Mouse (Mus musculus): ENCODE data around the gene Pdgfc.

The Pdgfc gene

DNA sequence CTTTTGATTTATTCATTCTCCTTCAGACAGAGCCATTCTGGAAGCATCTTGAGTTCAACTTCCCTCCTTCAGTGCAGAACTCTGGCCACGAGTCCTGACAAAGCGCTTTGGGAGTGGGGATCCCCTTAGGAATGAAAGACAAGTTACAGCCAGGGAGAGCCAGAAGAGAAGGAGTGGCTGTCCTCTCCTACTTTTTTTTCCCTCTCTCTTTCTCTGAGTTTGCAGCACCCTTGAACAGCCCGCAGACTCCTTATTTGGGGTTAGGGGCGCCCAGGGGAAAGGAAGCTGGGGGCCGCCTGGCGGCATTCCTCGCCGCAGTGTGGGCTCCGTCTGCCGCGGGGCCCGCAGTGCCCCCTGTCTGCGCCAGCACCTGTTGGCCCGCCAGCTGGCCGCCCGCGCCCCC is at the start of gene Pdgfc:
TSS of gene Pdgfc (plus strand) at position 266 of the 403 bp plus-strand sequence.
- no peak for DNase-seq (ENCODE audit: low read depth)

DNA sequence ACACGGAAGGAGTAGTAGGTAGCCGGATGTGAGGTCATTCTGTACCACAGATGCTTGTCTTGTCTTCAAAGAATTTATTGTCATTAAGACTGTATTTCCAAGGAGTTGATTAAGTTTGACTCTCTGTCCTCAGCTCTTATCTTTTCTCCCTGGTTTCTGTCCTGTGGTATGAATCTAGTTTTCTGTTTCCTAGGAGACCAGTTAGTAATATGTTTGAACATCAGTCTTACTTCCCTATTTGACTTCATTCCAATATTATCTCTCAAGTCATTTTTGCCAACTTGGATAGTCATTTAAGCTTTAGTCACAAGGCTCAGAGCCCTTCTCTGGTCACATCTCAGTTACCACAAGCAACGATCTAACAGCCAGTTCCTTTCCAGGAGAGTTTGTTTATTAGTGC is 27.0 kb upstream of the Pdgfc start:
- no peak for DNase-seq (ENCODE audit: low read depth)

DNA sequence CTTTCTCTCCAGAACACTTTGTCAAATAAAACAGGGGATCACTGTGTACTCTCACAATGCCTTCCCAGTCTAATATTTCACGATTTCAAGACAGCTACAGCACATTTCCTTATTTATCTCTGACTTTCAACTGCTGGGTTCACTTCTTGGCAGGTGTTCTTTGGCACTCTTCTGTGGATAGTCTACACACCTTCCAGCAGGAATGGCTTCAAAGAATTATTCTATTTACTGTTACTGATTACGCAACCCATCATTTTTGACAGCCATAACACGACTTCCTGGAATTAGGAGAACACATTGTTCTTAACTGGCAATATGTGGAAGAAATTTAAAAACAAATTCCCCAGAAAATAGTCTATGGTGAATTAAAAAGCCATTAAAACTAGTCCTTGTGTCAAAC is 26.3 kb upstream of the Pdgfc start:
- DNase-seq (ENCODE audit: low read depth): no peak

DNA sequence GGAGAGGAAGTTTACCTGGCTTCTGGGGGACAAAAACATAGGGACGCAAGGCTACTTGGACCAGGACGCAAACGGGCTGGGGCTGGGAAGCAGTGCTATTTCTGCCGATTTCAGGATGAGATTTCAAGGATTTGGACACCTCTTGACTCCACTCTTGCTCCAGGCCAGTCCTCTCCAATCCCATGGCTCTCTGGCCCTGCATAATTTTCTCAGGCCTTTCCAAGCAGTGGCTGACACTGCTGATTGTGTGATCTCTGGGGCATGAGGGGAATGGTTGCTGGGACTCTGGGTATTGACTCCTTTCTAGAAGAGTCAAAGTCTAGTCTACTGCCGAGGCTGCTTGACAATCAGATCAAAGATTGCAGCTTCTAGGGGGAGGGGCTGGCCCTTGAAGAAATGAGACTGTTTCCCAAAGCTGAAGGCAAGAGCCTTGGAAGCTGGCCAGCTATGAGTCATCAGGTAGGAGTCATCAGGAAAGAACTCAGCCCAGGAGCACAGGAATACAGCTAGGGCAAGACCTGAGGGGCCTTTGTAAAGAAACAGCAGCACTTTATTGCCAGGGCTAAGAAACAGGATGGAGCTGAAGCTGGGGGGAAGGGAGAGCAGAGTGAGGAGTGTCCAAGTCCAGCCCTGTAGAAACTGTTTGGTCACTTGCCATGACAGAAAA is 18.7 kb upstream of the Pdgfc start:
- no peak for DNase-seq (ENCODE audit: low read depth)

DNA sequence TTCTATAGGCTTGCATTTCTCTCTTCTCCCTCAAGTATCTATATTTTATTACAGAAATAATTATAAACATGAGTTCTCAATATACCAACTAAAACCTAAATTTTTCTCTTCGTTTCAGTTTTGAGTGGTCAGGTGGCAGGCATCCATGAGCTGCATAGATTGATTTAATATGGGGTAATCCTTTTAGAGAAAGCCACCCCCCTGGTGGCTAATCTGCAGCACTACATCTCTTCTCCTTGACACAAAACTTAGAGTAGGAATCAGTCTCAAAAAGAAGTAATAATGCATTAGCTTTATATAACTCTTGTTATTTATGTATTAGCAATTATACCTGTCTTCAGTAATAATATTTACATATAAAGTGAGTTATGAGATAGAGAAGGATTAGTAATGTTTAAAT is 16.2 kb upstream of the Pdgfc start:
- no peak for DNase-seq (ENCODE audit: low read depth)

DNA sequence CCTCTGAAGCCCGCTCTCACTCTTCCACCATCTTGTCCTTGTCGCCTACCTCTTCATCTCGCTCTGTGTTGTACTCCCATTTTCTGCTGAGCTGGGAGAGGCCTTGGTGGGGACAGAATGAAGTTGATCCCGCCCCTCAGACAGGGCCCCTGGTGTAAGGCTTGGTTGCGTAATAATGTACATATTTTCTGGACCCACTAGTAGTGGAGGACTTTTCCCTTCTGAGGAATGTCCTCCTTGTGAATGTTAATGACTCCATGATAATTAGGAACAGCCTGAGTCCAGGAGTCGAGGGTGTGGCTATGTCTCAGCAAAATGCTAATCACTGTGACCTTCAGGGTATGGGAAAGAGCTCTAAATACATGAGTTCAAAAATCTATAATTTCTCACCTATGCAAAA is 14.4 kb upstream of the Pdgfc start:
- DNase-seq (ENCODE audit: low read depth): no peak

DNA sequence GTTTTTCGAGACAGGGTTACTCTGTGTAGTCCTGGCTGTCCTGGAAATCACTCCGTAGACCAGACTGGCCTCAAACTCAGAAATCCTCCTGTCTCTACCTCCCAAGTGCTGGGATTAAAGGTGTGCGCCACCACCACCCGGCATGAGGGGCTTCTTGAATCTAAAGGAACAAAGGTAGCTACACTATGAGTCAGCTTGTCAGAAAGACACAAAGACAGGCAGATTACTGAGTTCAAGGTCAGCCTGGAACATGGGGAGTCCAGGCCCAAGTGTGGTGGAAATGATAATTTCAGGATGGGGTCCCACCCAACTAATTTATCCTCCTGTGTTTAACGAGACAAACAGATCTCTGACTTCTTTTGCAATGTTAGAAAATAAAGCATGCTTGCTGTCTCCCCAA is 13.9 kb upstream of the Pdgfc start:
- DNase-seq (ENCODE audit: low read depth): no peak

DNA sequence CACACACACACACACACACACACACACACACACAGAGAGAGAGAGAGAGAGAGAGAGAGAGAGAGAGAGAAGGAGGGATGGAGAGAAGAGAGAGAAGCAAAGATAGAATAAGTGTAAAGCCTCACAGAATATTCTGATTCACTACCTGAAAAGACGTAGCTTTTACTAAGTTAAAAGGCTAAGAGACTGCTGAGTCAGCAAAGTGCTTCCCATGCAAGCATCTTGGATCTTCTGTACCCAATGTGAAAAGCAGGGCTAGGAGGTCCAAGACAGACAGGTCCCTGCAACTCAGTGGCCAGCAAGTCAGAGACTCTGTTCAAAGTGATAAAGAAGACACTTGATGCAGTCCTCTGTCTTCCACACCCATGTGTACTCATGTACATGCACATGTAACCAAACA is 13.4 kb upstream of the Pdgfc start:
- DNase-seq (ENCODE audit: low read depth): no peak

DNA sequence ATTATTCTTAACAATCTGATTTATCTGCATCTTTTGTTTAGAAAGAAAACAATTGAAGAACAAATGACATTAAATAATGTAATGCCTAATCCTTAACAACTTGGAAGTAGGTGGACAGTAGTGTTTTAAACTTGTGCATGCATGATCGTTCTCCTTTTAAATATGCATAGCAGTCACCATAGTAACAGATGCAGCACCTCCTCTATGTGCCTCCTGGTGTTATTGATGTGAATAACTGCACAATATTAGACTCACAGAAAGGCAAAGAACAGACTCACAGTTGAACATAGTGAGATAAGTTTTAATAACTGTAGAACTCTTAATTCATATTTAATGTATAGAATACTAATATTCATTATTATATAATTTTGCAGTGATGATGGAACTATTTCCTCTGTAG is 12.6 kb upstream of the Pdgfc start:
- no peak for DNase-seq (ENCODE audit: low read depth)

DNA sequence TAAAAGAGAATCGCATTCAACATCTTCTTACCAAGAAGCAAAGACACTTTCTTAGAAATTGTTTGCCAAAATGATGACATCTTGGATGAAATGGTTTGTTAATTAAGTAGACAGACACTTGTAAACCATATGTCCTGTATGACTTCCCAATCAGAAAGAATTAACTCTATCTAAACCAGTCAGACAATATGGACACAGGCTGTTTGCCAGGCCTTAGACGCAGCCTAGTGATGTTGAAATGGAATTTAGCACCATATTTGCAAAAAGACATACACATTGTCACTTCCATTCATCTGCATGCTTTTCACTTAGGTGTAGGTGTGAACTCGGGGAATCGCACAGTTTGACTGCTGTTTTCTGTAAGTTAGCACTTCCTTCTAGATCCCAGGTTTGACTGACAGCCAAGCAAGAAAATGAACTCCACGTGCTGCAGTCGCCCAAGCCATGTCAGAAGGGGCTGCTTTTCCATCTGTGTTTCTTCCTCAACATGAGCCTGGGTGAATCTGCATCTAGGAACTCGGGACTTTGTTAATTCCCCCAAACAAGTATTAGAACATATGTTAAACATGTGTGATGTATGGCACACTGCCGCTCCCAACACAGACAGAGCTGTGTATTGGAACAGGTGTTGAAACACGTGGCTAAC is 10.5 kb upstream of the Pdgfc start:
- DNase-seq (ENCODE audit: low read depth): no peak

DNA sequence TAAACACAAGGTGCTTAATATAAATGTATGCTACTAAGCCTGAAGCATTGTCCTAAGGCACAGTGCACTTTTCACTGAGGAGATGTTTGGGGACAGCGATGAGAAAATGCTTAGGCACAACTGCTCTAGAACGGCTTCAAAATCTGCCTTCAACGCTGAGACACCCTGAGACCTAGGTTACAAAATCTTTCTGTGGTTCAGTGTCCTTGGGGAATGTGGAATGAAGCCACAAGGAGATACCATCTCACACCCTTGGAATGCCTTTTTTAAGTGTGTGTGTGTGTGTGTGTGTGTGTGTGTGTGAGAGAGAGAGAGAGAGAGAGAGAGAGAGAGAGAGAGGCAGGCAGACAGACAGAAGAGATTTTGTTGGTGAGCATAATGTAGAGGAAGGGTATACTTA is 7.9 kb upstream of the Pdgfc start:
- DNase-seq (ENCODE audit: low read depth): no peak

DNA sequence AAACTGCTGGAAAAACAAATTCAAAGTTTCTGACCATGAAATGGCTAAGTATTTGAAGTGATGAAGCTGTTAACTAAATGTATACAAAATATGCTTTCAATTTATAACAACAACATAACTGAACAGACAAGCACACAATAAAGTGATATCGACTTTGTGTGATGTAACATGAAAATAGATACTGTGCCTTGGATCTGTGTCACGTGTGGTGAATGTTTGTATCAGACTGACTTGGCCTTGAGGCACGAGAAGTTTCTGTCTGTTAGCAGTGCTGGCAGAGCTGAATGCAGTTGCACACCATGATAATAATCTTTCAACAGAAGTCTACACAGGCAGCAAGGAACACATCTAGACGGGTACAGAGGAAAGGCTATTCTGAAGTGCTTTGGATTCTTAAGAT is 6.9 kb upstream of the Pdgfc start:
- DNase-seq (ENCODE audit: low read depth): no peak

DNA sequence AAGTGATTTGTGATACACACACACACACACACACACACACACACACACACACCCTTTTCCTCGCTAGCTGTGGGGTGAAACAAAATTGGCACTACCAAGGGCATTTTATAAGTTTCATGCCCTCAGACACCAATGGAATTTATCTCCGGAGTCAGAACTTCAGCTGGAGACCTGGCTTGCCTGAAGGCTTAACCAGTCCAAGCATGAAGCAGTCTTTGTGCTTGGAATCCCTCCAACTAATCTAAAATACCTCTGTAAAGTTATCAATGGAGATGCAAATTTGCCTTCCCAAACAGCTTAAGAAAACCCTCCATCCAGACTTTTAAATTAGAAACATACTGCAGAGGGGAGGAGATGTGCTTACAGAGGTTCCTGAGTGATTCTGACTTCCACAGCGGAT is 6.3 kb upstream of the Pdgfc start:
- DNase-seq (ENCODE audit: low read depth): no peak

DNA sequence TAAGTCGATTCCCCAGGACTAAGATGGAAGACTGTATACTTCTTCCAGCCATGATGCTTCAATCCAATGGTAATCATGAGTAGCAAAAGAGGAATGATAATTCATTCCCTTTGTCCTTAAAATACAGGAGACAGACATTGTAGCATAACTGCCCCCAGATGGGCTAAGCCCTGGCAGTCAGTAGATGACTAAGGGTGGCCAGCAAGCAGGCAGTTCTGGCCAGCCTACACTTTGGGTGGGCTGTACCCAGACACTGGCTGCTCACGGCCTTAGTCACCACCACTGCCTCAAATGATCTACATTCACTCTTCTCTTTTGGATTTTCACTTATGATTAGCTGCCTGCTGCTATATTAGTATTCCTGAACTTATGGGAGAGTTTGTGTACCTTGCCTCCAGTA is 5.9 kb upstream of the Pdgfc start:
- no peak for DNase-seq (ENCODE audit: low read depth)

DNA sequence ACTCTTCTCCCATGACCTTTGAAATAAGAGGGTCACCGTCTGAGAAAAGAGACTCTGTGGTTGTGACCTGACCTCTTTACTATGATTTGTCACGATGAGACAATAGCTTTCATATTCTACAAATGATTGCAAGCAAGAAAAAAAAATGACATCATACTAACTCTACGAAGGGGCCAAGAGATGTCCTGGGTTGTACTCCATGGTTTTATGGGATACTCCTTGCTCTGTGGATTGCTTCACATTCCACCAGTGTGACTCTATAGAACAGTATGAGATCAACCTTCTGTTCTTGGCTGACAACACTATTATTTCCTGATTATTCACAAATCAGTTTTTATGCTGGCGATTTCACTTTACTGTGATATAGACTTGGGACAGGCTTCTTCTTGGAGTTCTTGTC is 4.2 kb upstream of the Pdgfc start:
- DNase-seq (ENCODE audit: low read depth): no peak

DNA sequence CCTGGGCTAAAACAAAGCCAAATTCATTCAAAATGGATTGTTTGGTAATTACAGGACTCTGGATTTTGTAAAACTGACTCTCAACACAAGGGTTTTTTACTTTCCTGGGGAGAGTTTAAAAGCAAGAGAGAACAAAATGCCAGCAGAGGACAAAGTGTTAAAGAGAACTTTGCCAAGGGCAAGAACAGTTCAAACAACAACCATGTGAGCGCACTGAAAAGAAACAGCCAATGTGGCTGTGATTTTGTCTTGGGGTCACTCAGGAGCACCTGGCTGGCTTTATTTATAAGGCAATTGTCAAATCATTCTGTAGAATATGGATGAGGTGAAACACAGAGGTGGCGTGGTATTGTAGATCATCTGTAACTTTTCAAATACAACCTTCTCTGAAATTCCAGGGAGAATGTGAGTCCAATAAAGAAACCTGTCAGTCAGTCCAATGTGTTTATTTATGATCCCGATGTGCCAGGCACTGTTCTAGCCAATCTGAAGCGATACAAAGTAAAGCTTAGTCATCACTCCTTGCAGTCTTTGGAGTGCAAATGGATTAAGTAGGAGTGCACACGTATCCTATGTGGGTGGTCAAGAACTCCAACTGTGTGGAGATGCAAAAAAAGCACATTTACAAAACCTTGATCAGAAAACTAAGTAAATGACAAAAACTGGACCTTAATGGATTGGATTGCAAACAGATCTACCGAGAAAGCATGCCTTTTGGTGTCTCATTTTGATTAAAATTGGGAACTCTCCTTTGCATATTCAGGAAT is 1.7 kb upstream of the Pdgfc start:
- DNase-seq (ENCODE audit: low read depth): no peak

DNA sequence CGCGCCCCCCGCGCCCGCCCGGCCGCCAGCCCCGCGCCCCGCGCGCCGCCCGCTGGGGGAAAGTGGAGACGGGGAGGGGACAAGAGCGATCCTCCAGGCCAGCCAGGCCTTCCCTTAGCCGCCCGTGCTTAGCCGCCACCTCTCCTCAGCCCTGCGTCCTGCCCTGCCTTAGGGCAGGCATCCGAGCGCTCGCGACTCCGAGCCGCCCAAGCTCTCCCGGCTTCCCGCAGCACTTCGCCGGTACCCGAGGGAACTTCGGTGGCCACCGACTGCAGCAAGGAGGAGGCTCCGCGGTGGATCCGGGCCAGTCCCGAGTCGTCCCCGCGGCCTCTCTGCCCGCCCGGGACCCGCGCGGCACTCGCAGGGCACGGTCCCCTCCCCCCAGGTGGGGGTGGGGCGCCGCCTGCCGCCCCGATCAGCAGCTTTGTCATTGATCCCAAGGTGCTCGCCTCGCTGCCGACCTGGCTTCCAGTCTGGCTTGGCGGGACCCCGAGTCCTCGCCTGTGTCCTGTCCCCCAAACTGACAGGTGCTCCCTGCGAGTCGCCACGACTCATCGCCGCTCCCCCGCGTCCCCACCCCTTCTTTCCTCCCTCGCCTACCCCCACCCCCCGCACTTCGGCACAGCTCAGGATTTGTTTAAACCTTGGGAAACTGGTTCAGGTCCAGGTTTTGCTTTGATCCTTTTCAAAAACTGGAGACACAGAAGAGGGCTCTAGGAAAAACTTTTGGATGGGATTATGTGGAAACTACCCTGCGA is 517 bp downstream of the Pdgfc start:
- peak; percentile 11 for DNase-seq (ENCODE audit: low read depth)

DNA sequence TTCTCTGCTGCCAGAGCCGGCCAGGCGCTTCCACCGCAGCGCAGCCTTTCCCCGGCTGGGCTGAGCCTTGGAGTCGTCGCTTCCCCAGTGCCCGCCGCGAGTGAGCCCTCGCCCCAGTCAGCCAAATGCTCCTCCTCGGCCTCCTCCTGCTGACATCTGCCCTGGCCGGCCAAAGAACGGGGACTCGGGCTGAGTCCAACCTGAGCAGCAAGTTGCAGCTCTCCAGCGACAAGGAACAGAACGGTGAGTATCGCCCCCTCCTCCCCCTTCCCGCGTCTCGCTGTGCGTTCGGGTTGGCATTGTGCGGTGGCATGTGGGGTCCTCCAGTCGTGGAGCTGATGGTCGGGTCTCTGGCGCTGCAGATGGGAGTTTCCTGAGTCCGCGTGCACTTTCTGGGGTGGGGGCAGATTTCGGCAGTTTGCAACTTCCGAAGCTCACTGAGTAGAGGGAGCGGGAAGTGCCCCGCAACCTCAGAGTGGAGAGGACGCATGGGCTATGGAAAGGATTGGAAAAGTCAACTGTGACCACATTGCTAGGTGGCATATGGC is 1.2 kb downstream of the Pdgfc start:
- DNase-seq (ENCODE audit: low read depth): peak; percentile 8

DNA sequence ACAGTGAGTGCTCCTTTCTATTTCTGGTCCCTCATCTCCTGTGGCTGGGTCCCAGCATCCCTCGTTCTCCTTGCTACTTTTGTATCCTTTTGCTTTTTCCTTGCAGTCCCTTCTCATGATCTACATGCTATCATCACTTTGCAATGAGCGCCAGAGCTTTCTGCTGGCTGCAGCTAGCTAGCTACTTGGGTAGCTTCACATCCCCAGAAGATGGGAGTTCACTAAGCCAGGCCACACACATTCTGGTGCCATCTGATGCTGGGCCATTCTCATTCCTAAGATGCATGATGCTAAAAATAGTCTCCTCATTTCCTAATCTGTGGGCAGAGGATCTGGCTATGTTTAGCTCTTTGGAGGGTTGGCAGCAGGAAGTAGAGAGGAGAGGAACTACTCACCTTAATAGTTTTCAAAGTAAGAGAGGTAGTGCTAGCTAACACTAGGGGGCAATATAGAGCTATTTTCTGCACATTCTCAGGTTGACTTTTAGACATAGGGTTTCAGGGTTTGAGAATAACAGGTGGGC is 3.0 kb downstream of the Pdgfc start:
- DNase-seq (ENCODE audit: low read depth): peak; percentile 58

DNA sequence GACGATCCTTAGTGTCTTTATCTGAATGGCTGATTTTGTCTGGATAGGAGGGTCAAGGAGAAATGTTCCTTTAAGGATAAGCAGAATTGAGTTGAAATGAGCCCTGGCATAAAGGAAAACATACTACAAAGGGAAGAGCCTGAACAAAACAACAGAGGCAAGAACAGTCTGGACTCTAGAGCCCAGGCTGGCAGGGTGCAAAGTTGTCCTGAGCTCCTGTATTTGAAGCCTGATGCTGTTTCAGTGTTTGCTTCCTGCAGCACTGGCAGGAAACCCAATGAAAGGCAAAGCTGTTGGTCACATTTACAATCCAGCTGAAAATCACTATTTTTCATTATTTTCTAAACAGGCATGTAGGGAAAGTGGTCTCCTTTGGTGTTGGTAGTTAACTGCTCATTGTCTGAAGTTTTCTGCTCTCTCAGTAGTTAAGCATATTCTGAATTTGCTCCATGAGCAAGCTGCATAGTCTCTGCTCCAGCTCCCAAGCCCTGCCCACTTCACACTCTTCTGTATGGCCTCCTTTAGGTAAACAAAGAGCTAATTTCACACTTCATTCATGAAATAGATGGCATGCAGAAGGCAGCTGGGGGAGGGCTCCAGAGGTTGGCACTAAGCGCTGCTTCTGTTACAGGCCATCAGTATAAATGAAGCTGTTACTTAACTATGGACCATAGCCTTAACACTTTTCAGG is 8.6 kb downstream of the Pdgfc start:
- no peak for DNase-seq (ENCODE audit: low read depth)

DNA sequence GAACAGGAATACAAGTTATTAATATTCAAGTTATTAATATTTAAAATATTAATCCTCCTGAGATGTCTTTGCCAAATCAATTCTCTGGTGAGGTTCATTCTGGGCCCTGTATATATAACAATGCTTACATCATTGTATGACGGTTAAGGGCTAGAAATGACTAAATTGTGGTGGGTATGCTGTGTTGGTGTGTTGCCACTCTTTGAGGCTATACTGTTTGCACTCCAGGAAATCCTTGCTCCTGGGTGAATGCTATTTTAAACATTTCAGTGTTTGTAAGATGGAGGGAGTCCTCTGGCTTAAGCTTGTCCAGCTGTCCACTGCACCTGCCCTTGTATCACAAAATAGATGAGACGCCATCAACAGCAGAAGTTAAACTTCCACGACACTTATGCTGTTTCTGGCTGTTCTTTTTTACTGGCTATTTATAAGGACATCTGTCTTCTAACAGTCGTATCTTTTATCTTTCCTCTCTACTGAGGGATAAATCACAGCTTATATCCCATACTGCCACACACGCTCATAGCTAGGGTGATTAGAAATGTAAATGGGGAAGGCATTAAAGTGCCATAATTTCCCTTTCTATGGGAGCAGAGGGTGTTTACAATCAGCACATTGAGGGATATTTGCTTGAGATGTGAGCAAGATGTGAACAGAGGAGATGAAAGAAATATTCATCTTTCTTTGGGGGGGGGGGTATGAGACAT is 9.3 kb downstream of the Pdgfc start:
- DNase-seq (ENCODE audit: low read depth): no peak
